Mouse (Mus musculus) stomach, postnatal 0 days (tissue): ENCODE data around the gene Cdc45.

ENCODE experiments used
- CTCF ChIP-seq: IDR thresholded peaks from 2 replicates; pipeline ENCODE4 v1.5.1; 2016; ENCODE audit warnings: antibody characterized with exemption, low read depth, mild to moderate bottlenecking, moderate library complexity
- EP300 ChIP-seq: optimal IDR thresholded peaks from 2 replicates; pipeline ENCODE3; 2016; ENCODE audit warnings: antibody characterized with exemption

DNA sequence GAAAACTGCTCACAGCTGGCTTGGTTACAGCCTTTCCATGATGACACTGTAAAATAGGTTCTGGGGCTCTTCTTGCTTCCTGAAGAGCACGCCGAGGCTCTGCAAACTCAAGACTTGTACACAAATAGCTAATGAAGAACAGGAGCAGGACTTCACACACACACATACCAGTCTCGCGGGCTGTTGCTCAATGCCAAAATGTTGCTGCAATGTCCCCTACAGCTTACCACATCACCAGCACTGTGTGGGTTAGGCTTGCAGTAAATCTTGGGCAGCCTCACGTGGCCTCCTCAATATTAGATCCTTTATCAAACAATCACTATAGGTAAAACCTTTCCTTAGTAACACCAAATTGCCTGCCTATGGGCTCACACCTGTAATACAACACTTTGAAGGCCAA lies 2.8 kb downstream of the Cdc45 start:
- TF ChIP-seq CTCF (no peak), EP300 (no peak)
